Mouse (Mus musculus) heart, embryonic 13.5 days (tissue): ENCODE data around the gene Gabpb2. TPM values are rescaled to one million over a fixed set of nuclear protein-coding genes. Genes with fewer than 3 reads are reported as not detected.
"Not testable (repeated sequence)": the region's sequence is repeated elsewhere in the genome, so short reads cannot be mapped to it uniquely, and the experiment has no call there.

Experiments used
- ATAC-seq: fragments of 200-750 bp; cut with Nextera tagmentation; 2 replicates; pipeline ENCODE4 v1.8.0; 2017; ENCODE audit warnings: moderate TSS enrichment; ENCODE audit not compliant: insufficient number of reproducible peaks, low FRiP score, low TSS enrichment; ENCODE audit errors: extremely low read depth
- H3K27ac ChIP-seq: fragments of 300-500 bp; sonication (generic); replicated peaks from 2 replicates; pipeline ENCODE4 v1.5.1; 2015; ENCODE audit warnings: moderate library complexity, mild to moderate bottlenecking, inconsistent platforms
- H3K27me3 ChIP-seq: fragments of 300-500 bp; sonication (generic); replicated peaks from 2 replicates; pipeline ENCODE4 v1.6.1; 2015; ENCODE audit warnings: mild to moderate bottlenecking, inconsistent platforms
- H3K36me3 ChIP-seq: fragments of 300-500 bp; sonication (generic); 2 replicates; pipeline ENCODE4 v1.6.1; 2015; ENCODE audit warnings: mild to moderate bottlenecking, inconsistent platforms
- H3K4me1 ChIP-seq: fragments of 300-500 bp; sonication (generic); 2 replicates; pipeline ENCODE4 v1.6.1; 2015; ENCODE audit warnings: inconsistent platforms
- H3K4me2 ChIP-seq: fragments of 300-500 bp; sonication (generic); 2 replicates; pipeline ENCODE4 v1.6.1; 2015; ENCODE audit warnings: inconsistent platforms, mild to moderate bottlenecking, moderate library complexity
- H3K4me3 ChIP-seq: fragments of 300-500 bp; sonication (generic); 2 replicates; pipeline ENCODE4 v1.5.1; 2015; ENCODE audit warnings: moderate library complexity, mild to moderate bottlenecking, inconsistent platforms
- H3K9ac ChIP-seq: fragments of 300-500 bp; sonication (generic); 2 replicates; pipeline ENCODE4 v1.6.1; 2015; ENCODE audit warnings: inconsistent platforms, mild to moderate bottlenecking, moderate library complexity
- H3K9me3 ChIP-seq: fragments of 300-500 bp; sonication (generic); 2 replicates; pipeline ENCODE4 v1.6.1; 2016; ENCODE audit warnings: inconsistent platforms
- WGBS: fragments of 180-500 bp; shearing (Covaris S2); methylation state at CpG from one replicate; pipeline ENCODE4 v1.1.7; 2015; ENCODE audit warnings: mixed read lengths; 5-methylcytosine and 5-hydroxymethylcytosine counted together
- polyA plus RNA-seq: library from polyadenylated mRNA; unstranded; fragments of >200 nt; fragmentation: Nextera tagmentation; extraction: Ambion mirVana; gene quantifications from 2 replicates; pipeline ENCODE4 v1.2.1, GENCODE M21; 2015

Gene Gabpb2
- polyA plus RNA-seq, 1 experiment from 2014 or later, result 5.1 TPM

DNA sequence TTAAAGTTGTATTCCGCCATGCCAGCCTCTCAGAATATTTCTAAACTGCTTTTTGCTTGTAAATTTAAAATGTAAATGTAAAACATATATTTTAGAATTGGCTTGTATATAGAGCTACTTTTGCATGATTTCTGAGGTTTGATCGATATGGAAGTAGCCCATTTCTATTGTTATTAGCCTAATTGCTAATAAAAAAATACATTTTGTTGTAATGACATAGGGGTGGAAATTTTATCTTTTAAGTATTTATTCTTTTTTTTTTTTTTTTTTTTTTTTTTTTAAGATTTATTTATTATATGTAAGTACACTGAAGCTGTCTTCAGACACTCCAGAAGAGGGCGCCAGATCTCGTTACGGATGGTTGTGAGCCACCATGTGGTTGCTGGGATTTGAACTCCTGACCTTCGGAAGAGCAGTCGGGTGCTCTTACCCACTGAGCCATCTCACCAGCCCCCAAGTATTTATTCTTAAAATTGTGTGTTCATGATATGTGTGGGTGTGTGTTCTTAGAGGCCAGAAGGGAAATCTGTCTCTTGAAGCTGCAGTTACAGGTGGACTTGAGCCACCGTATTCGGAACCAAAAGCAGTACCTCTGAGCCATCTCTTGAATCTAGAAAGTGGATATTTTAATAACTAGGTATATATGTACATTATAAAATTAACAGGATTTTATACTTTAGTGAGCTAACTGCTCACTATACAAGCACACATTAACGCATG is 4.7 kb downstream of the Gabpb2 start:
- not testable (repeated sequence) for H3K27me3 ChIP-seq, H3K9ac ChIP-seq, H3K4me3 ChIP-seq, ATAC-seq, H3K4me2 ChIP-seq, H3K27ac ChIP-seq, H3K9me3 ChIP-seq
- Histone ChIP-seq H3K4me1 (peaks cover 12% of the 10 kb centered on the region), H3K36me3 (peaks cover 65% of the 10 kb centered on the region)
- 79% methylated on average over 10 of the region's 10 CpGs for WGBS

GRCm38 (mm10) chr3:95210585-95210984 is 7.1 kb downstream of the Gabpb2 start:
- H3K9ac ChIP-seq, result no peak overlapping the region
- peaks cover 83% of the 10 kb centered on the region for H3K36me3 ChIP-seq
- H3K4me1 ChIP-seq, result no peaks in the 10 kb centered on the region
- WGBS, result 88% methylated on average over 2 of the region's 2 CpGs
- ATAC-seq, result no peak
- no peaks in the 10 kb centered on the region for H3K9me3 ChIP-seq
- no peaks in the 10 kb centered on the region for H3K27me3 ChIP-seq
- no peak overlapping the region for H3K27ac ChIP-seq
- no peak overlapping the region for H3K4me2 ChIP-seq
- no peak overlapping the region for H3K4me3 ChIP-seq

GRCm38 (mm10) chr3:95208286-95208685 is 9.4 kb downstream of the Gabpb2 start:
- no peak for ATAC-seq
- peaks cover 85% of the 10 kb centered on the region for H3K36me3 ChIP-seq

DNA sequence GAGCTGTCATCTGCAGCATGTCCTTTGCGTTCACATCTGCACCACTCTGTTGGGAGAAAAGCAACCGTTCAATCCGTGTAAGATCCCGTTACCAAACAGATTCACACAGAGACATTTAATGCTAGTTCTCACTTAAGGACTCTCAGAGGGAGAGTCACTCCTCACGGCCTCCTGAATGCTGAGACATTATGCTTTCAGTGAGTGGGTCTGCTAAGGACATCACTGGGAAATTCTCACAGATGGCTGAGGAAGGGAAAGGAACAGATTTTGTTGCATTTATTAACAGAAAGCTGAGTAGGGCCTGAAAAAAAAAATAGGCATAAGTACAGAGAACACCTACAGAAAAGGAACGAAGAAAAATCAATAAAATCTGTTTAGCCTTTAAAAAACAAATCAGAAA is 13.8 kb downstream of the Gabpb2 start:
- Histone ChIP-seq H3K4me3 (no peak overlapping the region), H3K27me3 (no peaks in the 10 kb centered on the region), H3K36me3 (peaks cover 98% of the 10 kb centered on the region), H3K27ac (no peak overlapping the region), H3K9me3 (no peaks in the 10 kb centered on the region), H3K4me1 (no peaks in the 10 kb centered on the region), H3K4me2 (no peak overlapping the region), H3K9ac (no peak overlapping the region)
- no peak for ATAC-seq
- WGBS, result 85% methylated on average over 6 of the region's 6 CpGs

More at GRCm38 (mm10) chr3:95208286-95208685, 9.4 kb downstream of the Gabpb2 start:
- H3K4me1 ChIP-seq, result no peaks in the 10 kb centered on the region
- H3K4me3 ChIP-seq, result no peak overlapping the region
- no peak overlapping the region for H3K4me2 ChIP-seq
- no peaks in the 10 kb centered on the region for H3K9me3 ChIP-seq
- H3K9ac ChIP-seq, result no peak overlapping the region
- WGBS, result 86% methylated on average over 4 of the region's 4 CpGs
- H3K27ac ChIP-seq, result no peak overlapping the region
- no peaks in the 10 kb centered on the region for H3K27me3 ChIP-seq

- no peaks in the 10 kb centered on the region for H3K9me3 ChIP-seq
- H3K9ac ChIP-seq, result no peak overlapping the region
- H3K4me2 ChIP-seq, result no peak overlapping the region
- peaks cover 99% of the 10 kb centered on the region for H3K36me3 ChIP-seq
- H3K27ac ChIP-seq, result no peak overlapping the region
- WGBS, result 93% methylated on average over 2 of the region's 2 CpGs
- no peaks in the 10 kb centered on the region for H3K27me3 ChIP-seq
- H3K4me1 ChIP-seq, result no peaks in the 10 kb centered on the region
- no peak for ATAC-seq
- no peak overlapping the region for H3K4me3 ChIP-seq
Measured at GRCm38 (mm10) chr3:95200562-95200961, 17.2 kb downstream of the Gabpb2 start.

- ATAC-seq, result no peak
- peaks cover 99% of the 10 kb centered on the region for H3K36me3 ChIP-seq
- no peak overlapping the region for H3K4me2 ChIP-seq
- H3K9ac ChIP-seq, result no peak overlapping the region
- no peaks in the 10 kb centered on the region for H3K27me3 ChIP-seq
- 86% methylated on average over 7 of the region's 7 CpGs for WGBS
- no peaks in the 10 kb centered on the region for H3K4me1 ChIP-seq
- H3K9me3 ChIP-seq, result no peaks in the 10 kb centered on the region
- H3K4me3 ChIP-seq, result no peak overlapping the region
- H3K27ac ChIP-seq, result no peak overlapping the region
Measured at GRCm38 (mm10) chr3:95200132-95200531, 17.6 kb downstream of the Gabpb2 start.

- H3K27ac ChIP-seq, result no peak overlapping the region
- H3K4me3 ChIP-seq, result no peak overlapping the region
- no peaks in the 10 kb centered on the region for H3K27me3 ChIP-seq
- 40% methylated on average over 1 of the region's 1 CpGs for WGBS
- H3K4me2 ChIP-seq, result no peak overlapping the region
- no peaks in the 10 kb centered on the region for H3K4me1 ChIP-seq
- peaks cover 99% of the 10 kb centered on the region for H3K36me3 ChIP-seq
- no peaks in the 10 kb centered on the region for H3K9me3 ChIP-seq
- H3K9ac ChIP-seq, result no peak overlapping the region
- ATAC-seq, result no peak
Measured at GRCm38 (mm10) chr3:95199101-95199500, 18.6 kb downstream of the Gabpb2 start.

- Histone ChIP-seq H3K4me3 (no peak overlapping the region), H3K4me1 (no peaks in the 10 kb centered on the region), H3K9me3 (no peaks in the 10 kb centered on the region), H3K9ac (no peak overlapping the region), H3K27ac (no peak overlapping the region), H3K4me2 (no peak overlapping the region), H3K27me3 (no peaks in the 10 kb centered on the region), H3K36me3 (peaks cover 82% of the 10 kb centered on the region)
- ATAC-seq, result no peak
- WGBS, result 86% methylated on average over 2 of the region's 2 CpGs
Measured at GRCm38 (mm10) chr3:95195772-95196171, 21.9 kb downstream of the Gabpb2 start.

DNA sequence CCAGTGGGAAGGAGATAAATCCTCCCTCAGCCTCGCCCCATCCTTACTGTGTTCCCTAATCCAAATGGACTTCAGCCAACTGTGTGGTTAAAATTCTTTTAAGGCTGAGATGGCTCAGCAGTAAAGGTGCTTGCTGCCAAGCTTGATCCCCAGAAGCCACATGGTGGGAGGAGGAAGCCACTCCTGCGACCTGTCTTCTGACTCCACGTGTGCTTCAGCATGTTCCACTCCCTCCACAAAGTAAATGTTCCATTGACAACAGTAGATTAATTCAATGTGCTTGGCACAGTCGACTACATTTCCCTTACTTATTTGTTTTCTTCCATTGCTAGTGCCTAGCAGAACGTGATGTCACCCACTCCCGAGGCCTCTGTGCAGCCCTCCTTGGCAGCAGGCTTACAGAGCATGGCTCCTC is 23.0 kb downstream of the Gabpb2 start:
- no peak for ATAC-seq
- no peak overlapping the region for H3K4me2 ChIP-seq
- no peak overlapping the region for H3K9ac ChIP-seq
- no peaks in the 10 kb centered on the region for H3K4me1 ChIP-seq
- H3K27ac ChIP-seq, result no peak overlapping the region
- no peaks in the 10 kb centered on the region for H3K9me3 ChIP-seq
- peaks cover 81% of the 10 kb centered on the region for H3K36me3 ChIP-seq
- H3K4me3 ChIP-seq, result no peak overlapping the region
- WGBS, result 78% methylated on average over 6 of the region's 6 CpGs
- H3K27me3 ChIP-seq, result no peaks in the 10 kb centered on the region

DNA sequence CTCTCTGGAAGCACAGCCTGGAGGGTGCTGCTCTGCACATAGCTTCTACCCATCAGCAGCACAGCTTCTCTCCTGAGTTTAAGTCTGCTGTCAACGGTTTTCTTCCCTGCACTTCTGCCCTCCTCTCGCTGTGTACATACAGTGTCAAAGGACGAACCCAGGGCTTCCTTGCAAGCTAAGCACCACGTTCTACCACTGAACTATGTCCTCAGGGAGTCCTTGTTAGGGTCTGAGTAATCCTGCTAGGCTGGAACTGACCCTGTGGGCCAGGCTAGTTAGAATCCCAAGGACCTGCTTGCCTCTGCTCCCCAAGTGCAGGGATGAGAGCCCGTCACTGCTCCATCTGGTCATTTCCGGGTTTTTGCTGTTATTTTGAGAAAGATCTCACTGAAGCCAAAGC is 30.8 kb downstream of the Gabpb2 start:
- 81% methylated on average over 6 of the region's 6 CpGs for WGBS
- H3K4me1 ChIP-seq, result no peaks in the 10 kb centered on the region
- no peak for ATAC-seq
- no peaks in the 10 kb centered on the region for H3K27me3 ChIP-seq
- no peak overlapping the region for H3K4me3 ChIP-seq
- no peak overlapping the region for H3K27ac ChIP-seq
- peaks cover 86% of the 10 kb centered on the region for H3K36me3 ChIP-seq
- no peaks in the 10 kb centered on the region for H3K9me3 ChIP-seq
- H3K9ac ChIP-seq, result no peak overlapping the region
- H3K4me2 ChIP-seq, result no peak overlapping the region

DNA sequence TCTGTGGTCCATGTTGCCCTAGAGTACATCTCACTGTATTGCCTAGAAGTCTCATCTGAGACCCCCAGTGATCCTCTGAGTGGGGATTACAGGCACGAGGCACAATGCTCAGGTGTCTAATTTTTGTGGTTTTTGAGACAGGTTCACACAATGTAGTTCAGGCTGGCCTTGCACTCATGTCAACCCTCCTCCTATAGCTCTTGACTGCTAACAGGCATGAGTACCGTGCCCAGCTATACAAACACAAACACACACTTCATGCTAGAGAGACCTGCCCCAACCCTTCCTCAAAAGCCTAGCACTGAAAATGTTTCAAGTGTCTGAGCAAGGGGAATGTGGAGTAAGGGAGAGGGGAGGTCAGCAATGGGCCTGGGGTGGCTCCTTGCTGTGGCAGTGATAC is 31.6 kb downstream of the Gabpb2 start:
- no peak for ATAC-seq
- 82% methylated on average over 2 of the region's 2 CpGs for WGBS
- peaks cover 84% of the 10 kb centered on the region for H3K36me3 ChIP-seq
- no peak overlapping the region for H3K9ac ChIP-seq
- no peaks in the 10 kb centered on the region for H3K9me3 ChIP-seq
- no peak overlapping the region for H3K27ac ChIP-seq
- no peaks in the 10 kb centered on the region for H3K4me1 ChIP-seq
- no peak overlapping the region for H3K4me3 ChIP-seq
- no peaks in the 10 kb centered on the region for H3K27me3 ChIP-seq
- no peak overlapping the region for H3K4me2 ChIP-seq

DNA sequence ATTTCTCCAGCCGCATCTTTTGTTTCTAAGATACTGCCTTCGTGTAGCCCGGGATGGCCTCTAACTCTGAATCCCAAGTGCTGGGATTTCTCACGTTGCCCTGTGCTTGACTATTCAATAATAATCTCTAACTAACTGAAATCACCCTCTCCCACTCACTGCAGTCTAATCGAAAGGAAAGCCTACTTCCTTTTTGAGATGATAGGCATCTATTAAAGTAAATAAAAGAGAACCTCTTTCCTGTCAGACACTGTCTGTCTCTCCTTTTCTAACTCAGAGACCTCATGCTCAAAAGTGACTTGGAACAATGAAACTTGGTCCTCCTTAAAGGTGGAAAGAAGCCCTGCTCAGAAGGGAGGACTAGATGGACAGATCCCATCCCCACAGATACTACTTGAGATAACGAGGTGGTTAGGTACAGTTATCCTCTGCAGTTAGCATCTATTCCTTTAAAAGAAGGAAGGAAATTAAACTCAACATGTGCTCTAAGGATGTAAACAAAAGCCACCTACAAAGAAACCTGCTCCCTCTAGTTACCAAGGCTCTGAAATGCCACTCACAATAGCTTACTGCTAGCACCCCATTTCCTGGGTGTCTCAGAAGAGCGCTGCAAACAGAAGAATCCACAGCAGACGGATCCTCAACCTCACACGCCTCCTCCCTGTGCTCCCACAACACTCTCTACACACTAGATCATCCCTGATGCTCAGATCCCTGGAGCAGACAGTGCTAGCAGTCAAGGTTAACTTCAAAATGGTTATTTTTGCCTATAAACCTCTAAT is 32.7 kb downstream of the Gabpb2 start:
- no peak overlapping the region for H3K4me3 ChIP-seq
- ATAC-seq, result no peak
- H3K36me3 ChIP-seq, result peaks cover 77% of the 10 kb centered on the region
- no peak overlapping the region for H3K9ac ChIP-seq
- no peak overlapping the region for H3K27ac ChIP-seq
- H3K9me3 ChIP-seq, result no peaks in the 10 kb centered on the region
- H3K27me3 ChIP-seq, result no peaks in the 10 kb centered on the region
- H3K4me2 ChIP-seq, result no peak overlapping the region
- no peaks in the 10 kb centered on the region for H3K4me1 ChIP-seq
- 80% methylated on average over 9 of the region's 9 CpGs for WGBS
